Mouse (Mus musculus) megakaryocyte, embryonic 14.5 days (primary cell): ENCODE data around the gene Mtm1. TPM values are rescaled to one million over a fixed set of nuclear protein-coding genes. Genes with fewer than 3 reads are reported as not detected.
"Not testable (repeated sequence)": the region's sequence is repeated elsewhere in the genome, so short reads cannot be mapped to it uniquely, and the experiment has no call there.

Source experiments
- H3K27me3 ChIP-seq: replicated peaks from 2 replicates; pipeline ENCODE3; 2012; ENCODE audit warnings: inconsistent platforms
- H3K36me3 ChIP-seq: replicated peaks from 2 replicates; pipeline ENCODE3; 2012; ENCODE audit warnings: low read length, inconsistent platforms, mixed read lengths
- H3K4me1 ChIP-seq: 2 replicates; pipeline ENCODE4 v1.6.1; 2012; ENCODE audit warnings: inconsistent platforms
- H3K4me3 ChIP-seq: replicated peaks from 2 replicates; pipeline ENCODE3; 2012; ENCODE audit warnings: moderate library complexity, mild to moderate bottlenecking, inconsistent platforms
- H3K9me3 ChIP-seq: 2 replicates; pipeline ENCODE4 v1.6.1; 2012; ENCODE audit warnings: inconsistent platforms
- FLI1 ChIP-seq: IDR thresholded peaks from 2 replicates; pipeline ENCODE4 v1.6.1; 2012; ENCODE audit warnings: low read length, inconsistent platforms, mixed read lengths
- GATA1 ChIP-seq: IDR thresholded peaks from 3 replicates; pipeline ENCODE4 v1.6.1; 2012; ENCODE audit warnings: mixed read lengths, low read length, inconsistent platforms, borderline replicate concordance
- polyA plus RNA-seq: library from polyadenylated mRNA; stranded (reverse); fragments of >175 nt; gene quantifications from 2 replicates; pipeline ENCODE4 v1.2.3, GENCODE M21; 2012; ENCODE audit warnings: low replicate concordance; ENCODE audit not compliant: insufficient read depth

Mtm1 gene
- polyA plus RNA-seq, 1 experiment, result 0.39 TPM

DNA sequence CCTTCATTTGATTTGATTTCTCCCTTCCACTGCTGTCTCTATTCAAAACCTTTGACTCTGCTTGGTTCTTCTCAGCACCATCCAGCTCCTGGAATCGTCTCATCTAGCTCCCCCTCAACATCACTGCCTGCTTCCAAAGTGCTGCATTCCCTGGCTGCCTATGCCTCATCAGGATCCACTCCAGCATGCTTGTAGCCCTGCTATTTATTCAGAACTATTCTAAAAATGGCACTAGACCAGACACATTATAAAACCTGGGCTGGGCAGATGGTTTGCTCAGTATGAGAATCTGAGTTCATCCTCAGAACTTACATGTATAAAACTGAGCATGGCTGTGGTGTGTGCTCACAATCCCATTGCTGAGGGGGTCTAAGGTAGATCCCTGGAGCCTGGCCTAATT is 58.4 kb downstream of the Mtm1 start:
- Histone ChIP-seq H3K4me1 (no peaks in the 10 kb centered on the region), H3K27me3 (peaks cover 11% of the 10 kb centered on the region), H3K36me3 (peaks cover 22% of the 10 kb centered on the region), H3K9me3 (no peaks in the 10 kb centered on the region), H3K4me3 (no peak overlapping the region)
- no peak for TF ChIP-seq GATA1
- no peak for TF ChIP-seq FLI1

DNA sequence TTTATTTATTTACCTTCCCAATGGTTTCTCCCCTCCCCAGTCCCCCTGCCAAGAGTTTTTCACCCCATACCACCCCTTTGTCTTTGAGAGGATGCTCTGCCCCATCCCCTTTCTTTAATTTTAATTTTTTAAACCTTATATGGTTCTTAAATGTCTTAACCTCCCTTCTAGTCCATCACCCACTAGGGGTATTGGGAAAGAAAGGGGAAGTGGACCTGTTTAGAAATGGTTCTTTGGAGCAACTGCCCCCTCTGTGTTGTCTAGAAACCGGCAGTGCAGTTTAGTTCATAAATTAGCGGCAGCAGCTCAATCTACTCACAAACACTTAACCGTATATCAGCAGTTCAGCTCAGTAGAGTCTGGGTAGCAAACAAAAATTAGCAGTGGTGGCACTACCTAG is 63.6 kb downstream of the Mtm1 start:
- Histone ChIP-seq H3K9me3 (0 out of 2 replicates have a peak, but pooled peaks cover 4% of the 10 kb centered on the region), H3K4me3 (no peak overlapping the region), H3K36me3 (peaks cover 22% of the 10 kb centered on the region), H3K4me1 (no peaks in the 10 kb centered on the region), H3K27me3 (peaks cover 5% of the 10 kb centered on the region)
- no peak for TF ChIP-seq GATA1
- no peak for TF ChIP-seq FLI1

DNA sequence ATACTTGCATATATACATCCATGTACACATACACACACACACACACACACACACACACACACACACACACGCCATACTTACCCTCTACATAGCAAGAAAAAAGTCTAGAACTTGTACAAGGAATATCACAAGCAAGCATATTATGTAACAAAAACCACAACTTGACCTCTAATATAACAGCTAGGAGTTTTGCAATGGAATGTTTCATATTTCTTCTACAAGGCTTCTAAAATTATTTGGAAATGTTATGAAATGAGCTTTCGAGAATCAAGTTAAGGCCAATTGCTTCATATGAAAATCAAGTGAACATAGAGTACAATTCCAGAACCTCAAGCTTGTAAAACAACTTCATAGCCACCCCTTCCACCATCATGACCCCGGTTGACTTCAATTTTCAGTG is 74.9 kb downstream of the Mtm1 start:
- Histone ChIP-seq H3K27me3 (peaks cover 14% of the 10 kb centered on the region), H3K4me1 (no peaks in the 10 kb centered on the region), H3K36me3 (peaks cover 18% of the 10 kb centered on the region), H3K9me3 (no peaks in the 10 kb centered on the region), H3K4me3 (no peak overlapping the region)
- TF ChIP-seq GATA1 (no peak), FLI1 (no peak)

DNA sequence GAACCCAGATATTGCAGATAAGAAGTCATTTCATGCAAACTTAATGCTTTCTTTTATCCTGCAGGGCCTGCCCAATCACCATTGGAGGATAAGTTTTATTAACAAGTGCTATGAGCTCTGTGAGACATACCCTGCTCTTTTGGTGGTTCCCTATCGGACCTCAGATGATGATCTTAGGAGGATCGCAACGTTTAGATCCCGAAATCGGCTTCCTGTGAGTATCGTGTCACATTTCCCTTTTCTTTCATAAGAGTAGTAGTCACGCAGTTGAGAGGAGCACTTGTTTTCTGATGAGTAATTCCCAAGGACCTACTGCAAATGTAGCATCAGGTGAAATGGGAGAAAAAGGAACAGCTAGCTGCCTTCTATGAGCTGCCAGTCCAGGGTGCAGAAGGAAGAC is 76.5 kb downstream of the Mtm1 start:
- TF ChIP-seq FLI1 (no peak), GATA1 (no peak)
- H3K4me3 ChIP-seq, result no peak overlapping the region
- H3K9me3 ChIP-seq, result no peaks in the 10 kb centered on the region
- no peaks in the 10 kb centered on the region for H3K4me1 ChIP-seq
- peaks cover 18% of the 10 kb centered on the region for H3K36me3 ChIP-seq
- H3K27me3 ChIP-seq, result peaks cover 11% of the 10 kb centered on the region

DNA sequence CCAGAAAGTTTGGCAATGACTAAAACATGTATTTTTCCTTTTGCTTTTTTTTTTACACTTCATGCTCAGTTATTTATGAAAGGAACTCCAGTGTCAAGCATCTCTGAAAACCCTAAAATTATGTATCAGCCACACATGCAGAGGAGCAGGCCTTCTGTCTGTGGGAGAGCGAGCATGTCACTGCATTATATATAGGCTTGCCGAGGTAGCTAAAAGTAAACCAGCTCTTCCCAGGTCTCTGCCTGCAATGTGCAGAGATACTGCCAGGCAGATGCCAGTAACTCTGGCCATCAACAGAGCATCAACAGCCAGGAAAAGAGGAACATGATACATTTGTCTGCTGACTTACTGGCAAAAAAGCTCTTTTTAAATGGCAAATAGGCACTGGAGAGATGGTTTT is 83.6 kb downstream of the Mtm1 start:
- H3K9me3 ChIP-seq, result no peaks in the 10 kb centered on the region
- peaks cover 5% of the 10 kb centered on the region for H3K36me3 ChIP-seq
- no peak for TF ChIP-seq GATA1
- no peak for TF ChIP-seq FLI1
- H3K27me3 ChIP-seq, result peaks cover 6% of the 10 kb centered on the region
- H3K4me3 ChIP-seq, result no peak overlapping the region
- no peaks in the 10 kb centered on the region for H3K4me1 ChIP-seq

DNA sequence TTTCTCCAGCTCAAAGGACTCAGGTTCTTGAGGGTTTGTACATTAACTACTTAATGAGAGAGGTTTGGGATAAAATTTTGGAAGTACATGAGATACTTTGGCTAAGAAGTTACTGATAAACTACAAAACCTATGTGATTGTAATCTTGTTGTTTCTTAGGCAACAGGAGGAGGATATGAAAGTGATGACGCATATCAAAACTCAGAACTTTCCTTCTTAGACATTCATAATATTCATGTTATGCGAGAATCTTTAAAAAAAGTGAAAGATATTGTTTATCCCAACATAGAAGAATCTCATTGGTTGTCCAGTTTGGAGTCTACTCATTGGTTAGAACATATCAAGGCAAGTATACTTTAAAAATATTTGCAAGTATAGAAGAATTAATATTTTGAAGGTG is 85.4 kb downstream of the Mtm1 start:
- no peaks in the 10 kb centered on the region for H3K9me3 ChIP-seq
- H3K4me1 ChIP-seq, result no peaks in the 10 kb centered on the region
- peaks cover 8% of the 10 kb centered on the region for H3K27me3 ChIP-seq
- H3K36me3 ChIP-seq, result peaks cover 22% of the 10 kb centered on the region
- no peak overlapping the region for H3K4me3 ChIP-seq
- no peak for TF ChIP-seq FLI1
- no peak for TF ChIP-seq GATA1

DNA sequence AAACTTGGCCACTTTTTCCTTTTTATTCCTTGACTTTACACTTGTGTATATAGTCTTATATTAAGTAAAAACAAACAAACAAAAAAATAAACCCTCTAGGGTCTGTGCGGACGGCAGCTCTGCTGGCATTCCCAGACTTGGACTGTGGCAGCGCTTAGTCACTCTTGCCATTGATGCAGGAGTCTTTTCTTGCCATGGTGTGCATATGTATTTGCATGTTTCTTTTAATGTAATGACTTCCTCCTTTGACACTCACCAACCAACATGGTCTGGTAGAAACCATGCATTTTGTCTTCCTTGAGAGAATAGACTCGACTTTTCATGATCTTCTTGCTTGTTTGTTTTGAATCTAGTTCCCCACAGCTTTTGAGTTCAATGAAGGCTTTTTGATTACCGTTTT is 91.6 kb downstream of the Mtm1 start:
- Histone ChIP-seq H3K4me1 (no peaks in the 10 kb centered on the region), H3K27me3 (peaks cover 3% of the 10 kb centered on the region), H3K36me3 (peaks cover 38% of the 10 kb centered on the region), H3K9me3 (no peaks in the 10 kb centered on the region), H3K4me3 (no peak overlapping the region)
- TF ChIP-seq FLI1 (no peak), GATA1 (no peak)

DNA sequence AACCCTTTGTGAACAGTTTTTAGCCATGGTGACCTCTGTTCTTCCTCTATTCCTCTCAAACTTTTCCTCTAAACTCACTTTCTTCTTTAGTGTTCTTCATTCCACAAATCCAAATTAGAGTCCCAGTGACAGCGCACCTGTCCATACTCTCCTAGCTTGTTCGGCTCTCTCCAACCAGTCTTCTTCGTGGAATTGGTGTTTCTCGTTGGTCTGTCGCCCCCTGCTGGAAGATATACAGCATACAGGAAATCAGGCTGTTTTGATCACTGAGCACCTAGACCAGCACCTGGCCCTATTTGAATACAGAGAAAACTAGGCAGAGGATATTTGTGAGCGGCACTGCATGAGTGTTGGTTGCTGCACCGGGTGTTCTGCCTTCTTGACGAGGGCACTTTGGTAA is 100.7 kb downstream of the Mtm1 start:
- H3K4me1 ChIP-seq, result no peaks in the 10 kb centered on the region
- no peaks in the 10 kb centered on the region for H3K9me3 ChIP-seq
- H3K4me3 ChIP-seq, result no peak overlapping the region
- peaks cover 7% of the 10 kb centered on the region for H3K27me3 ChIP-seq
- peaks cover 5% of the 10 kb centered on the region for H3K36me3 ChIP-seq
- TF ChIP-seq GATA1, result no peak

DNA sequence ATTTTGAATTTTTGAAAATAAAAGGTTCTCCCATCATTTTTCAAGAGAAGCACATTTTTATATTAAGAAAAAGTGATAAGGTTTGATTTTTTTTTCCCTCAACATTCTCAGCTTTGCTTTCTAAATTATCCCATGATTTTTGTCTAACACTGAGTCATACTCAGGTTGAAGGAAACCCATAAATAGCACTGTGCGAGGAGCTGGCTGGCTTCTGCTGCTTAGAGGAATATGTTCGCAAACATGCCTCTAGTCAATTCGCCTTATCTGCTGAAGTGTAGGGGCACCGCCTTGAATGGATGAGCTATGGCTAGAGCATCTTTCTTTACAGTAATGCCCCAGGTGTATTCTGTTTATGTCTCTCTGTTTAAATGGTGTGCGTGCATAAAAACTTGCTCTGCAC is 103.8 kb downstream of the Mtm1 start:
- Histone ChIP-seq H3K36me3 (peaks cover 5% of the 10 kb centered on the region), H3K4me1 (no peaks in the 10 kb centered on the region), H3K4me3 (no peak overlapping the region), H3K9me3 (no peaks in the 10 kb centered on the region), H3K27me3 (peaks cover 7% of the 10 kb centered on the region)
- TF ChIP-seq GATA1 (no peak), FLI1 (no peak)

DNA sequence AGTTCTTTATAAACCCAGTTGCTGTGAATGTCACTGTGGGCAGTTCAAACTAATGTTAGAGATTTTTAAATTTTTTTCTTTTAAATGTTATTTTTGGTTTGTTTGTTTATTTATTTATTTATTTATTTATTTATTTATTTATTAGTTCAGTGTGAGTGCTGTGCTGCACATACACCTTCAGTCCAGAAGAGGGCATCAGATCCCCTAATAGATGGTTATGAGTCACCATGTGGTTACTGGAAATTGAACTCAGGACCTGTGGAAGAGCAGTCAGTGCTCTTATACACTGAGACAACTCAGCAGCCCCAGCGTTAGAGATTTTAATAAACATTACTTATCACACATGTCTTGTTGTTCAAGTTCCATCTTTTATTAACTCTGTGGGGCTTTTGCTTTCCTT is 141.5 kb downstream of the Mtm1 start:
- TF ChIP-seq GATA1 (no peak), FLI1 (no peak)
- Histone ChIP-seq H3K4me3 (no peak overlapping the region), H3K36me3 (no peaks in the 10 kb centered on the region), H3K27me3 (no peaks in the 10 kb centered on the region), H3K9me3 (no peaks in the 10 kb centered on the region), H3K4me1 (peaks cover 11% of the 10 kb centered on the region)

DNA sequence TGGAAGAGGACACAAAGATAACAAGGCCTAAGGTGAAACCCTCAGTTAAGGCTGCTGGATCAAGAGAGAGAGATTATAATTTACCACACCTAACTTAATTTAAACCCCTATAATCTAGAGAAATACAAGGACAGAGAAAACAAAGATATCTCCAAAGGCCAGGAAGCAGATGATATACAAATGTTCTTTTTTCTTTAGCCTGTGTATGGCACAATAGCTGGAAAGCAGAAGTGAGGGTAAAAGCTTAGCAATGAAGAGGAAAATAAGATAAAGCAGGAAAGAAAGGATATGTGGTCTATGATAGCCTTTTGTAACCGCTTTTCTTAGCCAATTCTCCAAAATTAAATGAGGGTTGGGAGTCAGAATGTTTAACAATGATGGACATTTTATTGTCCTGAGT is 144.8 kb downstream of the Mtm1 start:
- Histone ChIP-seq H3K4me3 (no peak overlapping the region), H3K36me3 (no peaks in the 10 kb centered on the region), H3K4me1 (peaks cover 24% of the 10 kb centered on the region), H3K9me3 (no peaks in the 10 kb centered on the region), H3K27me3 (no peaks in the 10 kb centered on the region)
- TF ChIP-seq GATA1, result no peak
- no peak for TF ChIP-seq FLI1

DNA sequence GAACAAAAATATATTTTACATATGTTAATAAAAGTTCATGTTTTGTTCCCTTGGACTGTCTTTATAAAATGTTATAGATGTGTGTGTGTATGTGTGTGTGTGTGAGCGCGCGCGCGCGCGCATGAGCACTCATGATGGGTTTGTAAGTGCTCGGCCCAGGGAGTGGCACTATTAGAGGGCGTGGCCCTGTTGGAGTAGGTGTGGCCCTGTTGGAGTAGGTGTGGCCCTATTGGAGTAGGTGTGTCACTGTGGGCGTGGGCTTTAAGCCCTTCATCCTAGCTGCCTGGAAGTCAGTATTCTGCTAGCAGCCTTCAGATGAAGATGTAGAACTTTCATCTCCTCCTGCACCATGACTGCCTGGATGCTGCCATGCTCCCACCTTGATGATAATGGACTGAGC is 151.2 kb downstream of the Mtm1 start:
- H3K4me1 ChIP-seq, result peaks cover 27% of the 10 kb centered on the region
- H3K9me3 ChIP-seq, H3K36me3 ChIP-seq, H3K4me3 ChIP-seq, H3K27me3 ChIP-seq: not testable (repeated sequence)
